Mouse (Mus musculus): ENCODE data around the gene Hunk.
A peak's percentile ranks its signal among the peaks of the same experiment; 100 is the strongest.

GRCm38 (mm10) chr16:90421145-90421544, 35.3 kb downstream of the Hunk start:
- no peak for TF ChIP-seq POLR2A (IDR thresholded peaks at IDR 0.05; ENCODE audit: borderline replicate concordance, extremely low read depth, insufficient read depth, insufficient read length, poor library complexity, severe bottlenecking)
- peak; percentile 11; the same call in 1 of the 2 replicates for TF ChIP-seq CTCF (IDR thresholded peaks at IDR 0.05; ENCODE audit: borderline replicate concordance, extremely low read depth, insufficient read depth, insufficient read length)

Data from brain, embryonic 14.5 days (tissue).